Mouse (Mus musculus): ENCODE measurements around the gene Itm2c.

Itm2c gene

DNA sequence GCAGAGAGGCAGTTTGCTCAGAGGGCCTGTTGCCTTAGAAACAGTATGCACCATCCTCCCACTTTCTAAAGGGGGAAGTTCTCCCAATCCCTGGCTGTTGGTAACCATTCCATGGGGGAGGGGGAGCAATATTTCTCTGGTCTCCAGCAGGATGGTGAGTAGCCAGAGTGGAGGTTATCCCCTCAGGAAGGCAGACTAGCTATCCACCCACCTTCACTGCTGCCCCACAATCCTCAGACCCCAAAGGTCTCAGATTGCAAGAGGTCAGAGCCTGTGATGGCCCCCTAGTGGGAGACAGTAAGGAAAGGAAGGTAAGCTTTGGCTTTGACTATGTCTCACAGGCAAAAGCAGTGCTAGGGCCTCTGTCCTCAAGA is 5.3 kb downstream of the Itm2c start:
- DNase-seq (ENCODE audit: low read depth, low spot score): no peak

DNA sequence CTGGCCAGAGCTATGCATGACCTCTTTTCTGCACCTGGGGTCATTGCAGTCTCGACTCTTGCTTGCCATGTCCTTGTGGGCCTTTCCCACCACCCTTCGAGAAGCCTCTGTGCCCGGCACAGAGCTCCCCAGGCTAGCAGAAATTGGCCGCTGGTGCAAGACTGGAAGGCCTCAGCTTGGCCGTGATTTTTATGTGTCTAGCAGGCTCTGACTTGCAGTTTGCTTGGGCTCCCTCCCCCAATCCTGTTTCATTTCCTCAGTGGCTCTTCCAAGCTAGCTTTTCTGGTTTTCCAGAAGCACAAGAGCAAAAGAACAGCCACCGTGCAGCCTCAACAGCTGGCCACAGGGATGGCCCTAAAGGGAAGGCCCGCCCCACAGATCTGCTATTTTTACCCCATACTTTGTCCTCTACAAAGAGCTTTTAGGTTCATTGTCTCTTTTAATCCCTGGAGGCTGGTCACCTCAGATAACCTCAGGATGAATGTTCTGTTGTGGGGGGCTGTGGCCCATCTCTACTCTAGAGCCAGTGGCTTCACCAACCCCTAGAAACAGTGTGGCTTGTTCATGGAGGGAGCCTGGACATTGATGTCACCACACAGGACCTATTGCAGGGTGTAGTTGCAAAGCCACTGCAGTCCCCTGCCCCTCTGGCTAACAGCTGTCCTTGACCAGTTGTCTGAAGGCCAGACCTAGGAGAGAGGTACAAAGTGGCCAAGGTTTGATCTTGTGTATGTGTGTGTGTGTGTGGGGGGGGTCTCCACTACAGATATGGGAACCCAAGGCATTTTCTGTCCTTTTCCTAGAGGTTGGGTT is 6.6 kb downstream of the Itm2c start:
- no peak for DNase-seq (ENCODE audit: low read depth, low spot score)

DNA sequence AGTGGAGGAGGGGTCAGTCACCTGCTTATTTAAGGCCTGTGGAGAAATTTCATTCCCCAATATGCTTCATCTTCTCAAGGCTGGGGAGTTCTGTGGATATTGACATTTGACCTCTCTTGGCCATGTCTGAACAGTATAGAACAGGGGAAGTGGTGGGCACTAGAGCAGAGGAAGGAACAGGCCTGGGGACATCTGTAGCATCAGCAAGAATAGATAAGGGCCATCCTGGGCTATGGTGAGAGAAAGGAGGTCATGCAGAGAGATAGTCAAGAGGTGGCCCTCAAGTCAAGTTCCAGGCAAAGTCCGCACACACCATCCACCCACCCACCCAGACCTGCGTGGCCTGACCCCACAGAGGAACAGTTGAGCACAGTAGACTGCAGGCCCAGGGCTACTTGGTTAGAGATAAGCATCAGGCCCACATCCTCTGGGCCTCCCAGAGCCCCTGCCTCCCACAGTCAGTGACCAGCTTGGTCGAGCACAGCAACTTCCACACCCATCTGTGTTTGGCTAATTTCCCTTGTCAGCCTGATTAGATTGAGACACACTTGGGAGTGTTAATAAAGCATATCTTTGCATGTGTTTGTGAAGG is 7.5 kb downstream of the Itm2c start:
- DNase-seq (ENCODE audit: low read depth, low spot score): no peak

DNA sequence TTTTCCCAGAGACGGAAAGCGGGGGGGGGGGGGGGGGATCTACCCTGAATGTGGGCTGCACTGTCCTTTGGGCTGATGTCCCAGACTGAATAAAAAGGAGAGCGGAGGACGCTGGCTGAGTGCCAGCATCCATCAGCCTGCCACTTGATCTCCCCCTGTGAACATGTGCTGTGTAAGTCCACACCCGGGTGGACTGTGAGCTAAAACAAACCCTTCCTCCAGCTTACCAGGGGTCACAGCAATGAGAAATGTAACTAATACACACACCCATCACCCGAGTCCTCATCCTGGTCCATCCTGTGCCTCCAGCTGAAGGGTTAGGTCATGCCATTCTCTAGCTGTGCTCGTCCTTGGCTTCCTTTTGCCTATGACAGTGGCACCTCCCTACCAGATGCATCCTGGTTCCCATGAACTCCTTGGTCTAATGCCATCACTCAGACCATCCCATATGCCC is 8.1 kb downstream of the Itm2c start:
- no peak for DNase-seq (ENCODE audit: low read depth, low spot score)

- no peak for DNase-seq (ENCODE audit: low read depth, low spot score)
Observed at GRCm38 (mm10) chr1:85906892-85907291, 12.8 kb downstream of the Itm2c start.

DNA sequence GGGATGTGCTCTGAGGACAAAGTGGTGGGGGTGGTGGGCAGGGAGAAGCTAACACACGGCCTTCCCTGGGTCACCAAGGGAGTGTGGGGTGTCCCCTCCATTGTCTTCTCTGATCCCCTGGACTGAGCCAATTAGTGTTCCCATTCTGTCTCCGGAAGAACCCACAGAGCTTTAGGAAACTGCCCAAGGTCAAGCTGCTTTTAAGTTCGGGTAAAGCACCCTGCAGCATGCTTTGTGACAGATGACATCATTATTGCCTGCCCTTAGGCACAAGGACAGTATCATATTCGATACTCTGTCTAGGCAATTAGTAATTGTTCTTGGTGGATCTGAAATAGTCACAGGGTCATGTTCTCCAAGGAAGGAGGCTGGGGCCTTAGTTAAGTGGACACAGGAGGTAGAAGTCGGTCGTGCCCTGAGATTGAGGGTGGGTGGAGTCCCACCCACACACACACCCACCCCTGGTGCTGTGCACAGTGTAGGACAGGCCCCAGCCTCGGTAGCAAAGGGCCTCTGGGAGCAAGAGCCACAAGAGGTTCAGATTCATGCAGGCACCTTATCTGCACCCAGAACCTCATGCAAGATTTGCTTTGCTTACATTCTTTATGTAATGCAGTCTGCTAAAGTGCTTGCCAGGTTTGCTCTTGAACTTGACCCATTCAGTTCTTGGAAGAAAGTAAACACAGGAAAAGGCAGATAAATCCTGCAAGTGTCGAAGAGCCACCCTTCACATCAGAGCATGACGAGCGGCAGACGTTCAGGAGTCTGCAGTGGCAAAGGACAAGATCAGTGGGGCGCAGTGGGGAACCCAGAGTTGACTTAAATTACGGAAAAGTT is 14.9 kb downstream of the Itm2c start:
- no peak for DNase-seq (ENCODE audit: low read depth, low spot score)

- DNase-seq (ENCODE audit: low read depth, low spot score): no peak
Observed at GRCm38 (mm10) chr1:85913078-85913755, 19.1 kb downstream of the Itm2c start.

- DNase-seq (ENCODE audit: low read depth, low spot score): no peak
Observed at GRCm38 (mm10) chr1:85915890-85916289, 21.8 kb downstream of the Itm2c start.

GRCm38 (mm10) chr1:85916830-85917450 is 22.9 kb downstream of the Itm2c start:
- DNase-seq (ENCODE audit: low read depth, low spot score): peak; percentile 67

DNA sequence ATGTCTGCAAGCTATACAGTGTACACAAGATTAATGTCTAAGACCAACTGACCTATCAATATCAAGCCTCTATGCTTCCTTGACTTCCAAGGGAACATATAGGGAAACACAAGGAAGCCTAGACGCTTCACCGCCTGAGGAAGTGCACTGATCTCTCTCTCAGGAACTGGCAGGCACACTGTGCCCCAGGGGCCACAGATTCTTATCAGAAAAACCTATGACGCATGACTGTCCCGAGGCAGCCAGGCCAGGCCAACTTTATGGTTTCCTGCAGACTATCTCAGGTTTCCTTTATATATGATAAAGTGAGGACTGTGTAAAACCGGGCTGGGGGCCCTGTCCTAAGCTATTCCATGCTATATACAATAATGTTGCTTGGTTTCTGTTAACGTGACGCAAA is 25.5 kb downstream of the Itm2c start:
- no peak for DNase-seq (ENCODE audit: low read depth, low spot score)

GRCm38 (mm10) chr1:85921725-85922124 is 27.6 kb downstream of the Itm2c start:
- DNase-seq (ENCODE audit: low read depth, low spot score): no peak

DNA sequence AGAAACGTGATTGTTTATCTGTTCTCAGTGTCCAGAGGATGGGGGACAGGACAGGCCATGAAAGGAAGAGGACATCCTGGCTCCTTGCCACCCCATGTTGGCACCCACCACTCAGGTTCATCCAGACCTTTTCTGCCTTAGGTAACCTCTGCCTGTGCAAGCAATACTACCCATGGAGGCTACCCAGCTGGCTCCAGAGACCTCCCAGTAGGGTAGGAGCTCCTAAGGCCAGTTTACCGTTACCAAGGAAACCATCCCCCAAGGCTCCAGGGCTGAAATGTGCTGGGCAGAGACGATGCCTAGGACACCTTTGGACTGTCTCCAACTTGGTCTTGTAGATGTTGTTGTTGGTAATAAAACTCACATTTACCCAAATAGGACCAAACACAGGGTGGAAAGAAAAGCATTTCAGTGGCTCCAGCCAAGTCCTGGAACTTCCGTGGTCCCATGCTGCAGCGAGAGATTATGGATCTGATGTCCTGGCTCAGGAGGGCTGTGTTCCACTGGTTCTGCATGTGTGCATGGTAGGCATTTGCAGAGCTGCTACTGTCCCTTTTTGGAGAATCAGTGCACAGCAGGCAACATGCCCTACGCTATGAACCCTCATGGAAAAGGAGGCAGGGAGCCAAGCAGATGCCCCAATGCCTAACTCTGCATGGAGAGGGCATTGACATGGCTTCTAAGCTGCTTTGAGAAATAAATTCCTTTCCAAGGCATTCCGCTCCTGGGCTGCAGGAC is 28.2 kb downstream of the Itm2c start:
- no peak for DNase-seq (ENCODE audit: low read depth, low spot score)

DNA sequence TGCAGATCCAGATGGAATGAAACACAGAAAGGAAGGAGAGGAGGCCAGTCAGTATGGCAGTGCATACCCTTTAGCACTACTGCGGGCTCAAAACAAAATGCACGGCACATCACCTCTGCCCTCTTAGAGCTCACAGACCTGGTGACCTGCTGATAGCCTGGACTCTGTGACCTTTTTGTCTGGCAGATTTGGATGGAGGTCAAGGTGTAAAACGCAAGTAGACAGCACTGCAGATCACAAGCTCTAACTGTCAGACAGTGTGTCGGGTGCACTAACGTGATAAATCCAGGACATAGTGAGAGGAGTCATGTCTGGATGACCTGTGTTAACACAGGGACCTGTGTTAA is 28.8 kb downstream of the Itm2c start:
- no peak for DNase-seq (ENCODE audit: low read depth, low spot score)

GRCm38 (mm10) chr1:85925183-85925582 is 31.1 kb downstream of the Itm2c start:
- DNase-seq (ENCODE audit: low read depth, low spot score): no peak

GRCm38 (mm10) chr1:85928057-85928687 is 34.1 kb downstream of the Itm2c start, which contains the start of gene 4933407L21Rik:
4933407L21Rik (plus strand) TSS chr1:85928483.
- peak; percentile 48 for DNase-seq (ENCODE audit: low read depth, low spot score)

DNA sequence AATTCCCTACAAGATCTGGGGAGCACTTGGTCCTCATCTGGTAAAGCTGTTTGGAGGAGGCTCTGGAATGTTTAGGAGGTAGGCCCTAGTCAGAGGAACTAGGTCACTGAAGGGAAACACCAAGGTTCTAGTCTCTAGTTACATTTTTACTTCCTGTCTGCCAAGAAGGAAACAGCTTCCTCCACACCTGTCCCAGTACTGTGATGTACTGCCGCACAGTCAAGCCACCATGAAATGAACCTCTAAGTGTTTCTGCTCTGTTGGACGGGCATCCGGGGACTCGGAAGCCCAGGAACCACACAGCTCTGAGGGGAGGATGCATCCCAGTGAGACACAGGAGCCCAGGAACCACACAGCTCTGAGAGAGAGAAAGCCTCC is 34.6 kb downstream of the Itm2c start:
- no peak for DNase-seq (ENCODE audit: low read depth, low spot score)

GRCm38 (mm10) chr1:85929406-85929805 is 35.3 kb downstream of the Itm2c start:
- no peak for DNase-seq (ENCODE audit: low read depth, low spot score)

DNA sequence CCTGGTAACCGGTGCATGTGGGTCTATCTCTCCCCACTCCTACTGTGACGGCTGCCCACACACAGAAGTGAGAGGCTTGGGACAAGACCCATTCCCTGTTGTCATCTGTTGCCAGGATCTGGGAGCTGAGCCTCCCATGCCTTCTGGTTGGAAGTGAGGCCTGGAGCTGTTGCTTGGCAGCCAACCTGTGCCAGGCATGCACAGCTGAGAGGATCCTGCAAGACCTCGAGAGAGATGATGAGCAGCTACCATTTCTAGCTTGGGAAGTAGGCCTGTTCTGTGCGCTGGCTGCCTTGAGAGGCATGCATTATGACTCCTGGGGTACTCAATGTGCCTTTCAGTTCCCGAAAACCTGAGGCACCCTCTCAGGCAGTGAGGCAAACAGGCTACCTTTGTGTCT is 37.1 kb downstream of the Itm2c start:
- no peak for DNase-seq (ENCODE audit: low read depth, low spot score)

DNA sequence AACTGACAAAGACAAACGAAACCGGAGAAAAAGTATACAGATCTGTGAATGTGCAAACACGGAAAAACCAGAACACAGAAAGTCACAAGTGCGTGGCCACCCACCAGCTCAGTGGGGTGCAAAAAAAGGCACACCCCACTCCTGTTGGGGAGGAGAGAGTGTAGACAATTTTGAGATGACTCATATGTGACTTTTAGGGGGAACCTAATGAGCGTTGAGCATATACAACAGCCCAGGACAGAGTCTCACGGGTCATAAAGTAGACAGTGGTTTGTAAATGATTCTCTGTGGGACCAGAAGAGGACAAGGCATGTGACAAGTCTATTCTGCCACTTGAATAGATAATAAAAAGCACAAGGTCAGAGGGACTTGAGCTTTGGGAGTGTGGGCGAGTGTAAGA is 39.1 kb downstream of the Itm2c start:
- DNase-seq (ENCODE audit: low read depth, low spot score): peak; percentile 39
